Mouse (Mus musculus) adrenal gland (tissue): ENCODE measurements around the gene Serpina3j.
"Not testable (repeated sequence)": the region's sequence is repeated elsewhere in the genome, so short reads cannot be mapped to it uniquely, and the experiment has no call there.

ENCODE experiments used
- intact Hi-C: fragments of 180-260 bp; cut with DNase I; formaldehyde crosslinking; loops from one replicate; pipeline ENCODE4 v1.15.1; 2025
- long read RNA-seq, 2 experiments: library from polyadenylated mRNA; unstranded; transcript quantifications; one replicate each; pipeline ENCODE4 v2.0.0; 2020; ENCODE audit warnings: borderline replicate concordance in 1 of 2; ENCODE audit not compliant: insufficient replicate concordance in 1 of 2

Gene Serpina3j
- long read RNA-seq, experiment 1 = 0 reads
- long read RNA-seq, experiment 2 = 0 reads

GRCm38 (mm10) chr12:104314253-104314652 lies at the start of gene Serpina3j:
Gene Serpina3j (plus strand): TSS chr12:104314553.
- intact Hi-C loops = no loop called here

- intact Hi-C loops = no loop called here
Measured at GRCm38 (mm10) chr12:104266374-104266773, 48.0 kb upstream of the Serpina3j start.

GRCm38 (mm10) chr12:104278216-104279055 lies 35.9 kb upstream of the Serpina3j start:
- intact Hi-C loops = no loop called here

- intact Hi-C loops = no loop called here
Measured at GRCm38 (mm10) chr12:104279056-104279435, 35.3 kb upstream of the Serpina3j start.

GRCm38 (mm10) chr12:104283380-104283779 lies 31.0 kb upstream of the Serpina3j start:
- intact Hi-C loops = no loop called here

GRCm38 (mm10) chr12:104288336-104288735 lies 26.0 kb upstream of the Serpina3j start:
- intact Hi-C loops = no loop called here

GRCm38 (mm10) chr12:104289872-104290271 lies 24.5 kb upstream of the Serpina3j start:
- intact Hi-C loops = no loop called here

- intact Hi-C loops = no loop called here
Measured at GRCm38 (mm10) chr12:104293963-104294362, 20.4 kb upstream of the Serpina3j start.

GRCm38 (mm10) chr12:104298049-104298448 lies 16.3 kb upstream of the Serpina3j start:
- intact Hi-C loops = no loop called here

GRCm38 (mm10) chr12:104305991-104306390 lies 8.4 kb upstream of the Serpina3j start:
- intact Hi-C loops = no loop called here

GRCm38 (mm10) chr12:104322454-104322853 lies 8.1 kb downstream of the Serpina3j start:
- intact Hi-C loops = no loop called here

- intact Hi-C loops = no loop called here
Measured at GRCm38 (mm10) chr12:104331701-104332100, 17.3 kb downstream of the Serpina3j start.

- intact Hi-C loops = not testable (repeated sequence)
Measured at GRCm38 (mm10) chr12:104336873-104337272, 22.5 kb downstream of the Serpina3j start.

GRCm38 (mm10) chr12:104338226-104338625 lies 23.9 kb downstream of the Serpina3j start, which contains the start of the genes Serpina3k and Serpina3m:
Gene Serpina3k (plus strand): TSS chr12:104338486.
Gene Serpina3m (plus strand): TSS chr12:104338486.
- intact Hi-C loops = not testable (repeated sequence)

- intact Hi-C loops = no loop called here
Measured at GRCm38 (mm10) chr12:104338705-104339104, 24.4 kb downstream of the Serpina3j start.

GRCm38 (mm10) chr12:104342489-104342888 lies 28.1 kb downstream of the Serpina3j start:
- intact Hi-C loops = not testable (repeated sequence)

GRCm38 (mm10) chr12:104345181-104345580 lies 30.8 kb downstream of the Serpina3j start:
- intact Hi-C loops = no loop called here

GRCm38 (mm10) chr12:104345707-104346106 lies 31.4 kb downstream of the Serpina3j start:
- intact Hi-C loops = no loop called here

GRCm38 (mm10) chr12:104347091-104347490 lies 32.7 kb downstream of the Serpina3j start:
- intact Hi-C loops = no loop called here

- intact Hi-C loops = loop anchor here (5.0 kb wide), 1 partner anchor 65 kb away; no protein-coding TSS in a partner anchor
Measured at GRCm38 (mm10) chr12:104351812-104352211, 37.5 kb downstream of the Serpina3j start.

GRCm38 (mm10) chr12:104356006-104356405 lies 41.7 kb downstream of the Serpina3j start:
- intact Hi-C loops = no loop called here

- intact Hi-C loops = no loop called here
Measured at GRCm38 (mm10) chr12:104369986-104370385, 55.6 kb downstream of the Serpina3j start.
